Mouse (Mus musculus) frontal cortex, postnatal 25 days (tissue): ENCODE results near the gene Ift57.

Experiments used
- DNase-seq, 2 experiments: peaks; one replicate each; pipeline ENCODE4 v3.0.0; 2022; ENCODE audit warnings: low spot score in 2 of 2

The Ift57 gene

DNA sequence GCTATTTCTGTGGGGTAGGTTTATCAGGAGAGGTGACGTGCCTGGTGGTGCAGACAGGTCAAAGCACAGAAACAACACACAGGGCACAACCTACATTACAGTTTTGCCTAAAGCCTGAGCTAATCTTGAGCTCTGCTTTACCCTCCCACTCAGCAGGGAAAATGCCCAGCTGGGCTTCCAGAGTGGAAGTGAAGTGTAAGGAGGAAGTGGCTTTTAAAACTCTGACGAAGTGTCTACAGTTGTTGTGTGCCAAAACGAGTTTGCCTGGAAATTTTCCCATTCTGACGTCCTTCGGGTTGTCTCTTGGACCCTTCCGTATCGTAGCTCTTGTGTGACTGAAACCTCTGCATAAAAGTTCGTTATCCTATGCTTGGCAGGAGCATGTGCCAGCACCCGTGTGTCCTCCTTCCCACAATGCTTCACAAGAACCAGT, 93.4 kb downstream of the Ift57 start:
- DNase-seq, result no peak

- DNase-seq, result no peak
Observed at GRCm38 (mm10) chr16:49793596-49793995, 94.6 kb downstream of the Ift57 start.

GRCm38 (mm10) chr16:49796271-49796670, 97.2 kb downstream of the Ift57 start:
- DNase-seq, result no peak

DNA sequence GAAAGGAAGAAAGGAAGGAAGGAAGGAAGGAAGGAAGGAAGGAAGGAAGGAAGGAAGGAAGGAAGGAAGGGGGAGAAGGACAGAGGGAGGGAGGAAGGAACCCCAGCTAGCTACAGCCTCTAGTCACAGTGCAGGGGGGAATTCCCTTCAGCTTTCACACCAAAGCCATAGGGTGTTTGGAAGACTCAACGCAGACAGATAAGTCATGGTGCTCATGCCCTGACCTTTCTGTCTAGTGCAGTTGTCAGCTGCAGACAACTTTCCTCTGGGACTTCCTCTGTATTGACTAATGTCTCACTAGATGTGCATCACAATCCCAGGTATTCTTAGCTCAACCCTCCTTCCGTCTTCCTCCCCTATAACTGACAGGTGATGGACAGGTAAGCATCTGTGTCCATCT, 97.9 kb downstream of the Ift57 start:
- DNase-seq, result no peak

DNA sequence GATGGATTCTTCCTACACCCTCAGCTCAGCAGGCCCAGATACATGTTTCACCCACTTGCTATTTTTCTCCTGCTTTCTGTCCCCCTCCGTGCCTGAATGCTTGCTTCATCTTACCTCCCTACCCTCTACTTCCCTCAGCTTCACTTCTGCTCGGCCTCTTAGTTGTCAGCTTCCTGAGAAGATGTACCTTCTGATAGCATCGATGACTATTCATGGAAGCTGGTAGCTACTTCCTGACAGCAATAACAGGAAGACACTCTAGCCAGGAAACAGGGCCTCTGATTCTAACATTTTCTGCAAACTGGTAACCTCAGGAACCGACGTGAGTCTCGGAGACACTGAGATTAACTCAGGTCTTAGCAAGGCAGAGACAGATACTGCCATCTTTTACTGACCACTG, 99.8 kb downstream of the Ift57 start:
- no peak for DNase-seq

- DNase-seq, result no peak
Observed at GRCm38 (mm10) chr16:49799597-49800561, 100.8 kb downstream of the Ift57 start, which contains the start of gene Cd47. Gene Cd47 (plus strand): TSS chr16:49800533.

GRCm38 (mm10) chr16:49800996-49801395, 102.0 kb downstream of the Ift57 start:
- DNase-seq, result no peak

GRCm38 (mm10) chr16:49801399-49801798, 102.4 kb downstream of the Ift57 start:
- DNase-seq, result no peak

DNA sequence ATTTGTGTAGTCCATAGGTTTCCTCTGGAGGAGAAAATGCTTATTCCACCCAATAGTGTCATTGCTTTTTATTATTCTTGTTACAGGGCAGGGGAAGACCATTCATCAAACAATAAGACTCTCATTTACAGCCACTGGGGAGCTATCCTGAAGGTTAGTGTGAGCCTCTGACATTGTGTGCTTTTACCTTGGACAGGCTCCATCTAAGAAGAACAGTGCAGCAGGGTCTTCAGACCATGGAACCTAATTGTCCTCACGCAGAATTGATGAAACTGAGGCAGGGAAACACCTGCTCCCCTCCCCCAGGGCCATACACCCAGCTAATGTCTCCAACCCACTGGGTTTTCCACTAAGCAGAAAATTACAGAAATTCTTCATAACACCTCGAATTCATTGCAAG, 104.0 kb downstream of the Ift57 start:
- no peak for DNase-seq

DNA sequence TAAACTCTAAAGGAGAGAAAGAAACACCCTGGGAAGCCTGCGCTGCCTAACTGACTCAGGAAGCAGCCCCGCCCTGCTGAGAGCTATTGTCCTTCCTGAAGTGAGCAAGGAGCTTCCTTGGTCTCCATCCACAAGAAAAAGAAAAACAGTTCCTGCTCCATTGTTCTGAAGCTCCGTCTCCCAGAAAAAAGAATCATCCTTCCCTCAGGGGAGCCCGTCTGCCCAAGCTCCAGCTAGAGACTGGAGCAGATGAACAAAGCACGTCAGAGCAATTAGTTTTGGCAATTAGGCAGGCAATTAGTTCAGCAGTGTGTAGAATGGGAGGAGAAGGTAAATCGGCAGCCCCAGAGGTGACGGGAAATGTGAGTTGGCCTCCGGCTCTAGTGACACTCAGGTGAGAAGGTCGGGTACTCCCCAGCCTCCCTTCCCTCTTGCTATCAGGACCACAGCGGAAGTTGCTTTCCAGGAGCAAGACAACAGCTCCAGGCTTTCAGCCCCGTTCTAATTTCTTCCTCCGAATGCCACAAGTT, 105.0 kb downstream of the Ift57 start:
- DNase-seq, result no peak

GRCm38 (mm10) chr16:49806920-49807319, 107.9 kb downstream of the Ift57 start:
- no peak for DNase-seq

DNA sequence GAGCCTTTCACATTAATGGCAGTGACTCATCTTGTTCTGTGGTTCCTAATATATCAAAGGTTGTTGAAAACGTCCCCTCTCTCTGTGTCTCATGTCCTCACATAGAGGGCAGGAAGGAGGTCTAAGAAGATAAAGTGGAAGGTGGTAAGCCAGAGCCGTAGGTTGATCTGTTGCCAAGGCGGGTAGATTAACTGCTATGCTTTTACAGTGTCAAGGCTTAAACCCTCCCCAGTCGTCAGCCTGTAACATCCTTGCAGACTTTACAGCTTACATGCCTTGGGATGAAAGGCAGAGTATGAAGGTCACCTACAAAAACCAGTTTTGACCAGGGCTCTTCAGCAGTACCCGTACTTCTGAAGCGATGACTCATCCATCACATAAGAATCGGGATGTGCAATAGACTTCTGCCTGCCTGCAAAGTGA, 108.4 kb downstream of the Ift57 start:
- no peak for DNase-seq

- DNase-seq, result no peak
Observed at GRCm38 (mm10) chr16:49807862-49808430, 108.9 kb downstream of the Ift57 start.

- DNase-seq, result no peak
Observed at GRCm38 (mm10) chr16:49811897-49812296, 112.9 kb downstream of the Ift57 start.

DNA sequence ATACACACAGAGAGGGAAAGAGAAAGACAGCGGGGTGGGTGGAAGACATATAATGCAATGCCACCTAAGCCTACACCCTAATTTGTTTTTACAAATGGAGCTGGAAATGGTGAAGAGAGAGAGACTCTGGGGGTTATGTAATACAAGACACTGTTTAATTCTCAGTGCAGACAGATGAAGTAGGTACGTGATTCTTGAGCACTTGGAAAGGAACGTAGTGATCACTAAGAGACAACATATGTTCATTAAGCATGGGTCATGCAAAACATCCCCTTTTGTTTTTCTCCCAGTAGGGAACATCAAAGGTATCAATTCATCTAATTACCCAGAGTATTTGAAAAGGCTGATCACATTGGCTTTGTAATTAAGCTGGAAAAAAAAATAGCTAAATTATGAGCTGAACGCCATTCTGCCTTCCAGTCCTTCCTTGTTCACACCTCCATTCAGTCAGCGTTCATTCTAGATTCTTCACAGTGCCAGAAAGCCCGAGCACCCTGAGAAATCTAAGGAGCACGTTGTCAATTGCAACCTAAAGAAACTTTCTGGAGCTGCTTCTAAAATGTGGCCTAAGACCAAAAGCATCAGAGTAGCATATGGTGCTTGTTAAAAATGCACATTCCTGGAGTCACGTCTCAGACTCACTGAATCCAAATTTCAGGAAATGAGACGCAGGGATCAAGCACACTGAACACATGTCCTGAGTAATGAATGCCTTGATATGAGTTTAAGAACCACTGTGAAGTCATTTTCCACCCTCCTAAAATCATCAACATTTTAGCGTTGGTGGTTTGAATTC, 114.0 kb downstream of the Ift57 start:
- no peak for DNase-seq

DNA sequence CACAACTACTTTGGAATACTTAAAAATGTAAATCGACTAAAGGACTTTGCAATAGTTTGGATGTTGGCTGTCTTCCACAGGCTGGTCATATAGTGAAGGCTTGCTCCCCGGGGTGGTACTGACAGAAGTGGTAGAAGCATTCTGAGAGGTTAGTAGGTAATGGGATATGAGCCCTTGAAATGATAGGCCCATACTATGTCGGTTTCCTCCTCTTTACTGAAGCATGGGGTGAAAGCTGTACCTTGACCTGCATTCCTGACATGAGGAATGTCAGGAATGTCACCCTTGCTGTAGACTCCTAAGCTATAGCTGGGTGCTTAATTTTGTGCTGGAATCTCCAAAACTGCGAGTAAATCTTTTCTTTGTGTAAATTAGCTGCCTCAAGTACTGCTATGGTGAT, 115.4 kb downstream of the Ift57 start:
- DNase-seq, result no peak
